Mouse (Mus musculus): Measurements from ENCODE around the gene Slc48a1.

Slc48a1 gene

DNA sequence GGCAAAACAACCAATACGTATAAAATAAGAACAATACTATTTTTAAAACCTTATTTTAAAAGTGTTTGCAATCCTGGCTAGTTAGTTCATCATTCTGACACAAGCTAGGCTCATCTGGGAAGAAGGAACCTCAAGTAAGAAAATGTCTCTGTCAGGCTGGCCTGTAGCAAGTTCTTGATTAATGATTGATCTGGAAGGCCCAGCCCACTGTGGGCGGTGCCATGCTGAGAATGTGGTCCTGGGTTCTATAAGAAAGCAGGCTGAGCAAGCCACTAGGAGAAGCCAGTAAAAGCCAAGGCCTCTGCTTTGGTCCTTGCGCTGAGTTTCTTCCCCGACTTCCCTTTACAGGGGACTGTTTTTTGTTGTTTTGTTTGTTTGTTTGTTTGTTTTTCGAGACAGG lies 25.8 kb upstream of the Slc48a1 start:
- DNase-seq (ENCODE audit: low read depth, low spot score), result no peak

DNA sequence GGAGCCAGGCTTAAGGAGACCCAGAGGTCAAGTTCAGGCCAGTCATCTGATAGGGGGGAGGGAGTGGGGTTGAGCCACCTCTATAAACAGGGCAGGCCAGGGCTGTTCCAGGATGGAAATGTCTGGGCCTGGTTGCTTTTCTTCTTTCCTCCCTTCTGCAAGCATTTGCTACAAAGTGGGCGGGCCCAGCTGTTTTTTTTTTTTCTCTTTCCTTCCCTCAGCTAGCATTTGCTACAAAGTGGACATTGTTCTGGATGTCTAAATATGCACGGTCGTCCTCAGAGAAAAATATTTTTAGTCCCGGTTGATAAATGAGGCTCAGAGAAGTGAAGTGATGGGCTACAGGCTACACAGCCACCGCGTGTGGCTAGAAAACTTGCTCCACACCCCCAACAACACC lies 23.8 kb upstream of the Slc48a1 start:
- DNase-seq (ENCODE audit: low read depth, low spot score), result no peak

DNA sequence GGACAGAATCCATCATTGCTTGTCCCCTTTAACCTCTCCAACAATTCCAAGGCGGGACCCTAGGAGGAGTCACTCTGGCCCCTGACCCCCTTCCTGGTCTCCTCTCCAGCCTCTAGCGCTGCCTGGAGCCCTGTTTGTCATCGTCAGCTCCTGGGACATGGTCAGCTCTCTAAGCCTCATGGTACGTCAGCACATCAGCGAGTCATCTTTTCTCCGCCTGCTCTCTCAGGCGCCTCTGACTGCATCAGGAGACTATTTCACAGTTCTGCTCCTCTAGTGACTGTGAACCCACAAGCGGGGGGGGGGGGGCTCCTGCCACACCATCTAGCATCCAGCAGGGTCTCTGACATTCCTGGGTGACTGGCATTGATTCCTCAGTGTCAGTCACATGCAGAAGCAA lies 23.0 kb upstream of the Slc48a1 start:
- DNase-seq (ENCODE audit: low read depth, low spot score), result no peak

DNA sequence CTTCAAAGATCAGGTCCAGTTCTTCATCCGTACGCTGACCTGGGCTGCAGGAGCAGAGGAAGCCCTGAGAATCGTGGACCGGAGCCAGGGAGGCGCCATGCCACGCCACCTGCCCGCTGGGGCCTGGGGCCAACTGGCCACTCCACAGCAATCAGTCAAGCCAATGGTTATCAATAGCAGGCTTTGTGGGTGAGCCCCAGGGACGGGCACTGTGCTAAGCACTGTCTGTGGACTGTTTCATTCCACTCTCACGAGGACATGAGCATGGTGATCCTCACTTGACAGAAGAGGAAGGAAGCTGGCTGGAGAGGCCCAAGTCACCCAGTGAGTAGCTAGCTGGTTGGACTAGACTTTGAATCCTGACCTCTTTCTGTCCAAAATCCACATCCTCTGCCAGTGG lies 18.3 kb upstream of the Slc48a1 start:
- DNase-seq (ENCODE audit: low read depth, low spot score), result no peak

DNA sequence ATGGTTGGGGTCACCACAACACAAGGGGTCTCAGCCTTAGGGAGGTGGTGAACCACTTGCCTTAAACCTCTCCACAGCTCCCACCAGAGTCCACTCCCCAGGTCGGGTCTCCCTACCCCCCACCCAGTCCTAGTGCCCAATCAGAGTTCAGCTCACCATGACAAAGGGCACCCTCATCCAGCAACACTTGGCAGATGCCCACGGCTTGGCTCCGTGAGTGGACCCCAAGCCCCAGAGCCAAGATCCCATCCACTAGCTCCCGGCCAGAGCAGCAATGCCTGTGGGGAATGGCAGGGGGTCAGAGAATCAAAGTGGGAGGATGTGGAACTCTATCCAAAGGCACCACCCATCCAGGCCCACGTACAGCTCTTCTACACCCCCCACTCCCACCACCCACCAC lies 17.4 kb upstream of the Slc48a1 start:
- DNase-seq (ENCODE audit: low read depth, low spot score), result no peak

DNA sequence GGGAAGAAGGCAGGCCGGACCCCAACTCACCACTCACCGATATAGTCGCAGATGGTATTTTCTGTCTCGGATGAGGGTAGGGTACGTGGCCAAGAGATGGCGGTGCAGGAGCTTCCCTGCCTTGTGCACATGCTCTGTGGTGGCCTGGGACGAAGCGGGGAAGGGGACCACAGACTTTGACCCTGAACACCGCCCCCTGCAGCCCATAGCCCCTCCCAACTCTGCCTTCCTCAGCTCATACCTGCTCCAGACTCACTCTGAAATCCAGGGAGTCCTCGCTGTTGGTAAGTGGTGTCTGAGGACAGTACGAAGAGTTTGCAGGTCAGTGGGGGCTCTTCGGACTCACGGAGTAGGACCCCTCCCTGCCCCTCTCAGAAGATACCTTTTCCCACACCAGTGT lies 16.9 kb upstream of the Slc48a1 start:
- no peak for DNase-seq (ENCODE audit: low read depth, low spot score)

DNA sequence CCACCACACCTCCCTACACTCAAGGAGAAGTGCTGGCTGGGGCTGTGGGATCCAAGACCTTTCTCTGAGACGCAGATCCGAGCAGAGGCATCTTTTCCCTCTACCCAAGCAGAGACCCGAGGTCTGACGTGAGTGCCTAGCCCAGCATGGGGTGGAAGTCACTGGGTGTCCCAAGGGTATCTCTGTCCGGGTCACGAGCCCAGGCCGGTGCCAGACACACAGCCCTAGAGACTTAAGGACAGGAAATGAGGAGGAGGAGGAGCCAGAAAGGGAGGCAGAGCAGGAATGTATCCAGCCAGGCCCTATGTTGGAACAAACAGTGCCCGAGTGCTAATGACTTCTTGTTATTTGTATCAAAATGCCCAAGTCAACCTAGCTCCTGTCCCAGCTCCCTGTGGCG lies 15.6 kb upstream of the Slc48a1 start:
- DNase-seq (ENCODE audit: low read depth, low spot score), result no peak

DNA sequence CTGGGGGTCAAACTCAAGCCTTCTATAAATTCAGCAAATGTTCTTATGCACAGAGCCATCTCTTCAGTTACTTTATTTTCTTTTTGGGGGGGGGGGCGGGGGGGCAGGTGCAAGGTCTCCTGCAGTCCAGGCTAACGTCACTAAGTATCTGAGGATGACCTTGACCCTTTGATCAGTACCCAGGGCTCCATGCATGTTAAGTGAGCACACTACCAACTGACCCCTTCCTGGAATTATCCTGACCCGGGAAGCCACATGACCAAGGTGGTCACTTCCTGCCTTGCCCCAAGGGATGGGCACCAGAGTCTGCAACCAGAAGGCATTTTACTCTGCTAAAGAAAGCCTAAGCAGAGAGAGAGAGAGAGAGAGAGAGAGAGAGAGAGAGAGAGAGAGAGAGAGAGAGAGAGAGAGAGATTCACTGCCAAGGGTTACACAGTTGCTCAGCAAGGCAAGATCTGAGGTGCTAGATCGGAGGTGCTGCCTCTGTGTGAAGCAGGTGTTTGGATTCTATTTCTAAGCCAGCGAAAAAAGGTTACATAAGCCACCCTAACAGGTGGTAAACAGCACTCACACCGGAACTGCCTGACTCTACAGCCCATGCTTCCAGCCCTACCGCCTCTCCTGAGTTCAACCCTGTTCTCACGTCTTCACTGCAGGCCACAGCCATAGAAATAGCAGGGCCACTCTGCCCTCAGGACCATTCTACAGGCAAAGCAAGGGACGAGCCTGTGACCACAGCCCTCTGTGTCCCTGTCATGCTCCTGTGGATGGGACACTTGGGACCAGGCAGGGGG lies 14.9 kb upstream of the Slc48a1 start:
- no peak for DNase-seq (ENCODE audit: low read depth, low spot score)

DNA sequence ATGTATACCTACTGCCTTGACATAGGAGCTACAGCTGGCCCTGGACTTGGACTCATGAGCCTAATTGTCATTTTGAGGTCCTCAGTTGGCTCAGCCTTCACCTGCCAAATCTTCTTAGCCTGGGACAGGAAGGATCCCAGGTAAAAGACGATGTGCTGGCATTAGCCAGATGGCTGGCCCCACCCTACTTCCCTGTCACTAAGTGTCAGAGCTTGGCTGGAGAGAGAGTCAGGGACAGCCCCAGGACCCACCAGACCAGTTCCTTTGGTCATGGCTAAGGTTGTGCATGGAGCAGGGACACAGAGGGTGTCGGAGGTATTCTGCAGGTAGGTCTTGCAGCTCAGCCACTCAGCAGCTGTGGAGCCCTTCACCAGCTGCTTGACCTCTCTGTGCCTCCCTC lies 13.8 kb upstream of the Slc48a1 start:
- DNase-seq (ENCODE audit: low read depth, low spot score), result no peak

DNA sequence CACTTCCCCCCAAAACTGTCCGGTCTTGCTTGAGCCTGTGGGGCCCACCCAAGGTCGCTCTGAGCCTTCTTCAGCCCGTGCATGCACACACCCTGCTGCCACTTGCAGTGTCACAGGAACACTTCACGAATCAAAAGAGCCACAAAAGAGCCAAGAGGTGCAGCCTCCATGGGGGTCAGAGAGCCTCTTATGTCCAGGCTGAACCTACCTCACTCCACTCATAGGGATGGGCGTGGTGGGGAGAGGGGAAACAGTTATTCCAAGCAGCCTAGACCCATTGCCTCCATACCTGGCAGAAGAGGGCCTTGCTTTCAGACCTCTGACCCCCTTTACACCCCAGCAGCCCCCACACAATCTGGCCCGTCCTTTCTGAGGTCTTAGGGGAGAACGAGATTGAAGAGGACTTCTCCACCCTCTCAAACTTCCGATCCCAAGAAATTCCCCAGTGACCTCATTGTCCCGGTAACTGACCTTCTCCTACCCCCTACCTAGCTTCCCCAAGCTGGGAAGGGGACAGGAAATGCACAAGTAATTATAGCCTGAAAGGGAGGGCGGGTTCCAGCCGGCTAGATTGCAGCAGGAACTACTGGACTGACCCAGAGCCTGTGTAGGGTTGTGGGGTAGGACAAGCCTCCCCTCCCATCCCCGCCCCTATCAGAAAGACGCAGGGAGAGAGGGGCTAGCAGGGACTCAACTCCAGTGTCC lies 13.1 kb upstream of the Slc48a1 start:
- DNase-seq (ENCODE audit: low read depth, low spot score), result no peak

DNA sequence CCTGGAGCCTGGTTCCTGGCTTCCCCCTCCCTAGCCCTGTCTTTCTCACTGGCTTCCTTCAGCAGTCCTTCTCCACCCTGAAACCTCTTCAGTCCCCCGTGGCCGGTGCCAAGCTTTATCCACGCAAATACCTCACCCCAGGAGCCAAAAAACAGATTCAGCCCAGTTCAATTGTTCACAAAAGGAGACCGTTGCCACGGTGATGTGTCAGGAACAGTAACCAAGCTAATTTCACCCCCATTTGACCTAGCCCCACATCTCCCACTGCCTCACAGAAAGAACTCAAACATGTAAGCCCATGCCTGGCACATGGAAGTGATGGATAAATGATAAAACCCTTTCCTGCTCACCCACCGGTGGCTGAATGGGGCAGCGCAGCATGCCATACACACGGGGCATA lies 12.1 kb upstream of the Slc48a1 start:
- no peak for DNase-seq (ENCODE audit: low read depth, low spot score)

DNA sequence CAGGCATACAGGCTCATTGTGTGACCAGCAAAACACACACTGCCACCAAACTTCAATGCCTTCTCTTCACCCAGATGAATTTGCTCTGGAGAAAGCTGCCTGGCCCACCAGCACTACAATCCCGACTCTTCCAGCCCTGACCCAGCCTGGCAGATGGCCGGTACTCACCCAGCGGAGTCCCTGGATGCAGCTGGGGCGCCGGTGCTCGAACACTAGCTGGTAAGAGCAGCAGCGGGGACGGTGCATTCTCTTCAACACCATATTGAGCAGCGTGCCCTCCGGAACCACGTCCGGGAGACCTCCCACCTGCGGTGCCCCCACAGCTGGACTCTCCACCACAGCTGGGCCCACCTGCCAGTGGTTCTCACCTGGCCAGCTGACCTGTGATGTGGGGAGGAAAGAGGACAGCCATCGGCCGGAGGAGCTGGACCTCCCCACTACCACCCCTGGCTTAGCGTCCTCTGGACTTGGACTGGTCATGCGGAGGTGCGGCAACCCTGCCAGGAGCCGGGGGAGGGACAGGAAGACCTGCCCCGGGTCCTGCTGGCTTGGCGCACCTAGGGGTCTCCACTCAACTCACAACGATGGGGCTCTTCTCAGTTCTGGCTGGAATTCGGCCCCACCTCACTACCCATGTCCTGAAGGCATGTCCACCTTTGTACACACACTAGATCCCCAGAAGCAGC lies 11.6 kb upstream of the Slc48a1 start:
- DNase-seq (ENCODE audit: low read depth, low spot score), result no peak

DNA sequence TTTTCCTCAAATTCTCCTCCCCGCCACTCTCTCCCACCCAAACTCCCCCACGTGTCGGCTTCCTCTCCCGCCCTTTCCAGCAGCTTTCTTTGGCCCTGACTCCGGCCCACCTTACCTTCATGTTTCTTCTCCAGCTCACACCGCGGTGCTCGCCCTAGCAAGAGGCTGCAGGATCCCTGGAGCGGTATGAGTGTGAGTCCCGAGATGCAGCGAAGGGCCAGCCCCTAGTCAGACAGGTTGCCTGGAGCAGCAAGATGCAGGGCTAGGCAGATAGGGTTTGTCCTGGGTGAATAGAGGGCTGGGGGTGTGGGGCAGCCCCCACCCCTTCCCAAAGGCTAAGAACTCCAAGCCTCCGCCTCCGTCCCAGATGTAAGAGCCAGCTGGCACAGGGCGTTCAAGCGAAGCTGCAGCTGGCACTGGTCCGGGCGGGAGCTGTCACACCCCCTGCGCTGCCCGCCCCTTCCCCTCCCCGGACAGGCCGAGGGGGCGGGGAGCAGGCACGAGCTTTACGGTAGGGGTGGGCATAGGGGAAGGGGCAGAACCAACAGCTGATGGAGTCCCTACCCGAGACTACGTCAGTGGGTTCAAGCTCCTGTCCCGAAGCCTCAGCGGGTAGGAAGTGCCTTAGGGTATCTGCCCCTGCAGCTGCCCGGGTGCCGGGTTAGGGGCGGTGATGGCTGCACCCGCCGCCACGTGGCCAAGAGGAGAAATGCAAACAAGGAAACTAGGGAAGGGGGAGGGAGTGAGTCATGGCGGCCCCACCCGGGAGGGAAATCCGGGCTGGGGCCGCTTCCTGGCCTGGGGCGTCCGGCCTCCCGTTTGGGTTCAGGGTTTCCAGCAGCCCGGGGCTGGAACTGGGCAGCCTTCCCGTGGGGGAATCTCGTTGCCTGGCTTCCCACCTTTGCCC lies 10.8 kb upstream of the Slc48a1 start, which contains the start of gene Rapgef3:
TSS of gene Rapgef3 (minus strand) at position 693 of the 907 bp plus-strand sequence.
- peak; percentile 84 for DNase-seq (ENCODE audit: low read depth, low spot score)

DNA sequence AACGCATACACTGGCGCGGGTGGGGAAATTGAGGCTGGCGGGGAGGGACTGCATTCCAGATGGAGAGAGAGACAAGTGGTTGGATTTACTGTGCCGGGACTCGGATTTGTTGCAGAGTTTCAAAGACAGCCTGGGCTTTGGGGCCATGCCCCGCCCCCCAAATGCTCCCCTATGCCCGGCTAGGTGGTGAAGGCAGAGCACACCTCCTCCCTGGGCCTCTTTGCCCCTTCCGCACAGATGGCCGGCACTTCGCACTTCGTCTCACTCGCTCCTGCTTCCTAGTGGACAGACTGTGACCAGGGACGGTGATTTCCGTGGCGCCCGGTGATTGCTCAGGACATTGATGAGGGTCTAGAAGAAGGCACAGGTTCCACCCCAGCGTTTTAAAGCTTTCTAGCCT lies 10.1 kb upstream of the Slc48a1 start:
- DNase-seq (ENCODE audit: low read depth, low spot score), result peak; percentile 46

DNA sequence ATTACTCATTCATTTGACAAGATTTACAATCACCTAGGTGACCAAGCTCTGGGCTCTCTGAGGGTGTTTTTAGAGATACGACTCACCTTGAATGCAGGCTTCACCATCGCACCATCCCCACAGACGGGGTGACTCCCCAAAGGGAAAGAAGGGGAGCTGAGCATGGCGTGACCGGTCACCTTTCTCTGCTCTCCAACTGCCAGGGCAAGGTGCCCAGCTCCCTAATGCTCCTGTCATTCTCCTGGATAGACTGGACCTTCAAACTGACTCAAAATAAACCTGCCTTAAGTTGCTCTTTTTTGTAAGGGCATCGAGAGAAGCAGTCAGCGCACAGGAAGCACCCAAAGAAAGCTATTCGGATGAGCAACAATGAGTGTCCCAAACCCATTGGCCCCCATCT lies 8.0 kb upstream of the Slc48a1 start:
- DNase-seq (ENCODE audit: low read depth, low spot score), result no peak

DNA sequence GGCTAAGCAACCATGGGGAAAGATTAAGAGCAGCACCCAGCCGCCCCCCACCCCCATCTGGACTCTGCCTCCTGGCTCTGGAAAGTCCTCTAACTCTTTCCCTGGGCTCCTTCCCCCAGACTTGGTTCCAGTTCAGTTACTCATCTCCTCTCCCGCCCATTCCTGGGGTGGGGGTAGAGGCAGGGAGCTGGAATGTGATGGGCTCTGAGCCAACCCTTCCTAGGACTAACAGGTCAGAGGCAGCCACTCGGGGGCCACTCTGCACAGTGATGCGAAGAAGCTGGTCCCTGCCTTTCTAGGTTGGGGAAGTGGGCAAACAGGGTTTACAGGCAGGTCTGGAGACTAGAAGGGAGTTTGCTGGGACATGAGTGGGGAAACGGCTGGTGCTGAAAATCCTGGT lies 5.2 kb upstream of the Slc48a1 start:
- no peak for DNase-seq (ENCODE audit: low read depth, low spot score)

DNA sequence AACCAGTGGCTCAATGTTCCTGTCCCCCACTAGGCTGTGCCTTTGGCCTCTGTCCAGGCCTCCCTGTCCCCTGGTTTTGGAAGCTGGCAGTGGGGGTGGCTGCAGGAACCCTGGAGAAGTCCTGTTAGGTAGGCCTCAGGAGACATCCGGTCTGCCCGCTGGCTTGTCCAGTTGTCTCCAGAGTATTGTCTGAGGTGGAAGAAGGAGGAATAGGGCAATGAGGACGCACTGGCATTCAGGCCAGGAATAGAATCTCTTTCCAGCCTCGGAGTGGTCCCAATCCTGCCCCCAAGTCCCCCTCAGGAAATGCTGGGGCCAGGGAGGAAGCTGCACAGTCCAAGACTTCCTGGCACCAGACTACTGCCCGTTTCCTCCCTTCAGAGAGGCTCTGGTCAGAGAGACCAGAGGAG lies 4.4 kb upstream of the Slc48a1 start:
- no peak for DNase-seq (ENCODE audit: low read depth, low spot score)

DNA sequence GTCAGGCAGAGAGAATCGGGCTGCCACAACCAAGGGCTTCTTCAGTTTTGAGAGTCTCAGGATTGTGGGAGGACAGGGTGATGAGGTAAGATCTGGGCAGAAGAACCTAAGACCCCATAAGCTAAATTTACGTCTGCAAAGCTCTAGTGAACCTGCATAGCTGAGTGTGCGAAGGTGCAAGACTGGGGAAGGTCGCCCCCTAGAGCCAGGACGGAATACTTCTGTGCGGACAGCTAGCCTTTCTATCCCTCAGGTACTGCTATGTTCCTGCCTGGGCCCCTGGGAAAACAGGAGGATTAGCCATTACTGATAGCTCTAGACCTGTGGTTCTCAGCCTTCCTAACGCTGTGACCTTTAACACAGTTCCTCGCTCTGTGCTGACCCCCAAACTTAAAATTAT lies 1.8 kb upstream of the Slc48a1 start:
- DNase-seq (ENCODE audit: low read depth, low spot score), result peak; percentile 81

DNA sequence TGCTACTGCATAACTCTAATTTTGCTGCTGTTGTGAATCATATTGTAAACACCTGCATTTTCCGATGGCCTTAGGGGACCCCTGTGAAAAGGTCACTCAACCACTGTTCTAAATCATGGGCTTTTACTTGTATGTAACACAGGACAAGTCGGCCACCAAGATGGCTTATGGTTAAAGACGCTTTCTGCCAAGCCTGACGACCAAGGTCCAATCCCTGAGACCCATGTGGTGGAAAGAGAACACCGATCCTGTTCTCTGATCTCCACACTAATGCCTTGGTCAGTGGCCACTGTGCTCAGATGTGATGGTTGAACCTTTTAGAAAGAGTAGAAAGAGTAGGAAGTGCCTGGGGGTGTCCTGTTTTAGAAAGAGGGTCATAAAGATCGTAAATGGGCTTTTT lies 1.4 kb upstream of the Slc48a1 start:
- DNase-seq (ENCODE audit: low read depth, low spot score), result no peak

DNA sequence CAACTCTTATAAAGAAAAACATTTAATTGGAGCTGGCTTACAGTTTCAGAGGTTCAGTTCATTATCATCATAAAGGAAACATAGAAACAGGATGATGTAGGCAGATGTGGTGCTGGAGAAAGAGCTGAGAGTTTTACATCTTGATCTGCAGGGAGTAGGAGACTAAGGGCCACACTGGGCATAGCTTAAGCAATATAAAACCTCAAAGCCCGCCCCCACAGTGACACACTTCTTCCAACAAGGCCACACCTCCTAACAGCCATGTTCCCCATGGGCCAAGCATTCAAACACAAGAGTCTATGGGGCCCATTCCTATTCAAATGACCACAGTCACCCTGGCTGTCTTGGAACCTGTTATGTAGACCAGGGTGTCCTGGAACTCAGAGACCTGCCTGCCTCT lies 1.3 kb downstream of the Slc48a1 start:
- DNase-seq (ENCODE audit: low read depth, low spot score), result no peak

DNA sequence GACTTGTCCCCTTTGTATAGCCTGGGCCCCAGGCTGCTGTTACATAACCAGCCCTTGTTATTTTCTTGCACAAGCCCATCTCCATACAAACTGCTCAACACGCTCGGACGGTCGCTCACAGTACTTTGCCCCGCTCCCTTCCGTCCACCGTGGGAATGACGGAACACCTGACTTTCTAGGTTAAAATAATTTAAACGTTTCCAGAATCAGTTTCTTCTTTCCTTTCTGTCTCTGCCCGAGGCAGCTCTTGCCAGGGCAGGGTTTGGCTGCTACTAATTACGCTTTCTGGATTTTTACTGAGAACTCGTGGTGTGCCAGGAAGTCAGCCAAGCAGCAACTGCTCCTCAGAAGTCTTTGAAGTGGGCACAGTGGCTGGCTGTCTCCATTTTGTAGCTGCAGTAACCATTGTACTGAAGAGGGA lies 2.3 kb downstream of the Slc48a1 start:
- DNase-seq (ENCODE audit: low read depth, low spot score), result peak; percentile 60

Data from CD4-positive, CD25-positive, alpha-beta regulatory T cell, adult 2 months (primary cell).